Mouse (Mus musculus) 3134 (cell line): ENCODE results near the gene Dchs1.

Experiments
- DNase-seq: peaks from one replicate; pipeline ENCODE4 v3.0.0-alpha.2; 2011; ENCODE audit warnings: low spot score; ENCODE audit not compliant: insufficient read length; ENCODE audit errors: extremely low read depth

Dchs1 gene

GRCm38 (mm10) chr7:105703816-105704215 is 83.6 kb downstream of the Dchs1 start:
- no peak for DNase-seq

- DNase-seq = no peak
Observed at GRCm38 (mm10) chr7:105703184-105703583, 84.3 kb downstream of the Dchs1 start.
